Mouse (Mus musculus): ENCODE measurements at regions not wholly inside any gene's neighbourhood (a gene's known extent, or its start where the extent isn't known, plus 50 kb on each side); places are given as distances from the start of the nearest gene placed in this dataset.

DNA sequence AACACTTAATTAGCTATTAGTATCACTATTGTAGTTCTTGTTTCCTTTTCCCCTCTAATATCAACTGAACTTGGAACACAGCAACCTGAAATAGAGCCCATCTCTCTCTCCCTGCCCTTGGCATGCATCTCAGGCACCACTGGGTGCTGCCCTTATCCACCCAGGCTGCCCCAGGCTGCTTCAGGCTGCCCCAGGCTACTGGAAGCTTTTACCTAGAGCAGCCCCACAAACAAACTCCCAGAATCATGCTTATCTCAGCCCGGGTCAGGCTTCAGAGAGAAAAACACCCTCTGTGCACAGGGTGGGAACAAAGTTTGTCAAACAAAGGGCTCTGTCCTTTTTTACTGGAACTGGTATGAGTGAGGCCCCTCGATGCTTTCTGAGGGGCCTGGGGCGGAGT is 61.0 kb upstream of the Lmo2 start:
- H3K27me3 ChIP-seq (ENCODE audit: insufficient read depth, poor library complexity, severe bottlenecking): peaks cover 4% of the 10 kb centered on the region; the same call in 1 of the 2 replicates
- H3K4me1 ChIP-seq: peaks cover 64% of the 10 kb centered on the region
- WGBS: 11% methylated on average over 3 of the region's 3 CpGs
- H3K4me3 ChIP-seq: no peak overlapping the region
- no peaks in the 10 kb centered on the region for H3K36me3 ChIP-seq
- peak overlapping the region; percentile 85 for H3K27ac ChIP-seq
- H3K9me3 ChIP-seq: no peaks in the 10 kb centered on the region
- DNase-seq (ENCODE audit: low spot score): peak; percentile 88

DNA sequence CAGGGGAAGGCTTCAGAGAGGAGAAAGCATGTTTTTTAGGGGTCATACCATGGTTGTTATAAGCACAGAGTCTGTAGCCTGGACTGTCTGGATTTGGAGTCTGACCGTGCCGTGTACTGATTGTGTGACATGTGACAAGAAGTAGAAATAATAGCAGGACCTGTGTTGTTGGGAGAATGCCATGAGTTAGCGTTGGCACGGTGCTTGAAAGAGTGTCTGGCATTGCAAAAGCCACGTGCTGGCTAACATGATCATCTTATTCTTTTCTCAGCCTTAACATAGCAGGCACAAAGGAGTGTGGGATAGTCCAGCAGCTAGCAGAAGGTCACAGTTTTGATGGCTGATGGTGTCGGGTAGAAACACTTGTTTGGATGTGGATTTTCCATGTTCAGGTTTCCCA is 58.1 kb upstream of the Lmo2 start:
- Histone ChIP-seq H3K36me3 (no peaks in the 10 kb centered on the region), H3K4me3 (no peak overlapping the region), H3K27ac (no peak overlapping the region; the same call in 1 of the 2 replicates), H3K9me3 (no peaks in the 10 kb centered on the region), H3K27me3 (ENCODE audit: insufficient read depth, poor library complexity, severe bottlenecking) (peaks cover 13% of the 10 kb centered on the region), H3K4me1 (peaks cover 65% of the 10 kb centered on the region)
- DNase-seq (ENCODE audit: low spot score): no peak
- 86% methylated on average over 6 of the region's 6 CpGs for WGBS

DNA sequence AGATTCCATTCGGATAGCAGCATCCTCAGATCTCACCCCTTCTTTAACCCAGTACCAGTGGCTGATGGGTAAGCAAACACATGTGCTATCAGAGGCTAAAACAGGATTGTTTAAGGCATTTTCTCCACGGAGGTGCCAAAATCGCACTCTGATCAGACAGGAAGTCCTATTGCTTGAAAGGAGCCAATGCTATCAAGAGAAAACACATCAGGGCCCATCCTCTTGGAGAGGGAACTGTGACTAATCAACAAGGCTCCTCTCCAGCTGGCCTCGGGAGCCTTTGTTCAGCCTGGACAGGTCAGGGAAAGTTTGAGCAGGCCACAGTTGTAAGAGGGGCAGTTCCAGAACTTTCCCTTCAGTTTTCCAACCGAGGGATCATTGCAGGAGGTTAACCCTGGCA is 57.4 kb upstream of the Lmo2 start:
- WGBS: 51% methylated on average over 5 of the region's 5 CpGs
- Histone ChIP-seq H3K27ac (peak overlapping the region; percentile 65; the same call in 1 of the 2 replicates), H3K4me3 (no peak overlapping the region), H3K9me3 (no peaks in the 10 kb centered on the region), H3K4me1 (peaks cover 59% of the 10 kb centered on the region), H3K27me3 (ENCODE audit: insufficient read depth, poor library complexity, severe bottlenecking) (peaks cover 13% of the 10 kb centered on the region), H3K36me3 (no peaks in the 10 kb centered on the region)
- no peak for DNase-seq (ENCODE audit: low spot score)

DNA sequence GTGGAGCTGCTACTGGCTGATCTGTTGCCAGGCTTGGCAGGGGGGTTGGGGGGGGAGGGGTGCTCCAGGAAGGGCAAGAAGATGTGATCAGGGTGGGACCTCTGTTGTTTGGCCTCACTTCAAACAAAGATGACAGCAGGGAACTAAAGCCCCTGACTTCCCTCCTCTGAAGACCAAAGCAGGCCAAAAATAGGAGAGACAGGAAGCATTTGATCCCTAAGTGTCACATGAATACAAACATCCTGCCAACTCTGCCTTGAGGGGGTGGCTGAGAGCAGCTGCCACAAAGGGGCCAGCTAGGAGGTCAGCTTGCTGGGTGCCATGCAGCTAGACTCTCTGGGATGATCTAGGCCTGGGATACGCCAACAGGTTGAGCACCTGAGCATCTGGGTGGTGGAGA is 56.3 kb upstream of the Lmo2 start:
- Histone ChIP-seq H3K4me3 (no peak overlapping the region), H3K36me3 (no peaks in the 10 kb centered on the region), H3K4me1 (peaks cover 56% of the 10 kb centered on the region), H3K27me3 (ENCODE audit: insufficient read depth, poor library complexity, severe bottlenecking) (peaks cover 13% of the 10 kb centered on the region), H3K9me3 (no peaks in the 10 kb centered on the region), H3K27ac (peak overlapping the region; percentile 65)
- no peak for DNase-seq (ENCODE audit: low spot score)
- 60% methylated on average over 1 of the region's 1 CpGs for WGBS

DNA sequence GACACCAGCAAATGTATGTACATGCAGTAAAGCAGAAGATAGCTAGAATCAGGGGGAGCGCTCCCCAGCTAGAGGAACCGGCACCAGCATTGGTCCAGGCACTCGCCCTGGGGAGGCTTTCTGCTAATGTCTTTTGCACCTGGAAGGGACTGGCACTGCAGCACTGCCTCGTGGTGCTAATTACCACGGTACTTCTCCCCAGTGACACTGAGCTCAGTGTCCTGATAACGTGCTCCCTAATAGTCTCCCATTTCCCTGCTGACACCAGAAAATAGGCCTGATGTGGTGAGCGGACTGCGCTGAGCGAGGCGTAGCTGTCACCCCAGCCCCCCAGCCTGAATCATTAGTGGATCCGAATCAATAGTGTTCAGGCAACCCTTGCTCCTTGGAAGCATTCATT is 55.0 kb upstream of the Lmo2 start:
- H3K27ac ChIP-seq: peak overlapping the region; percentile 65
- no peak for DNase-seq (ENCODE audit: low spot score)
- peaks cover 49% of the 10 kb centered on the region for H3K4me1 ChIP-seq
- WGBS: 63% methylated on average over 11 of the region's 11 CpGs
- H3K9me3 ChIP-seq: no peaks in the 10 kb centered on the region
- no peaks in the 10 kb centered on the region for H3K36me3 ChIP-seq
- peaks cover 13% of the 10 kb centered on the region for H3K27me3 ChIP-seq (ENCODE audit: insufficient read depth, poor library complexity, severe bottlenecking)
- H3K4me3 ChIP-seq: no peak overlapping the region

DNA sequence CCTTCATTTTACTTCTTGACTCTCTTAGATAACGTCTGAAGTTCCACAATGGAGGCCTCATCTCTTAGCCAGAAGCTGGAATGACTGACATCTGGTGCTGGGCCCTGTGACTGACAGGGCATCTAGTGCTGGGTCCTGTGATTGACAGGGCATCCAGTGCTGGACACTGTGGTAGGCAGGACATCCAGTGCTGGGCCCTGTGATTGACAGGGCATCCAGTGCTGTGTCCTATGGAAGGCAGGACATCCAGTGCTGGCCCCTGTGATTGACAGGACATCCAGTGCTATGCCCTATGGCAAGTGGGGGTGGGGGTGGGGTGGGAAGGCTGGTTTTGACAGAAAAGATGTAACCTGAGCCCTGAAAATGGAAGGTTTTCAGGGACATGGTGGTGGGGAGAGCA is 52.1 kb upstream of the Lmo2 start:
- Histone ChIP-seq H3K9me3 (no peaks in the 10 kb centered on the region), H3K27me3 (ENCODE audit: insufficient read depth, poor library complexity, severe bottlenecking) (peaks cover 13% of the 10 kb centered on the region), H3K4me1 (peaks cover 40% of the 10 kb centered on the region), H3K36me3 (no peaks in the 10 kb centered on the region), H3K4me3 (no peak overlapping the region), H3K27ac (0 out of 2 replicates have a peak overlapping the region, but pooled peaks have one; percentile 4)
- peak; percentile 35 for DNase-seq (ENCODE audit: low spot score)
- 55% methylated on average over 1 of the region's 1 CpGs for WGBS

DNA sequence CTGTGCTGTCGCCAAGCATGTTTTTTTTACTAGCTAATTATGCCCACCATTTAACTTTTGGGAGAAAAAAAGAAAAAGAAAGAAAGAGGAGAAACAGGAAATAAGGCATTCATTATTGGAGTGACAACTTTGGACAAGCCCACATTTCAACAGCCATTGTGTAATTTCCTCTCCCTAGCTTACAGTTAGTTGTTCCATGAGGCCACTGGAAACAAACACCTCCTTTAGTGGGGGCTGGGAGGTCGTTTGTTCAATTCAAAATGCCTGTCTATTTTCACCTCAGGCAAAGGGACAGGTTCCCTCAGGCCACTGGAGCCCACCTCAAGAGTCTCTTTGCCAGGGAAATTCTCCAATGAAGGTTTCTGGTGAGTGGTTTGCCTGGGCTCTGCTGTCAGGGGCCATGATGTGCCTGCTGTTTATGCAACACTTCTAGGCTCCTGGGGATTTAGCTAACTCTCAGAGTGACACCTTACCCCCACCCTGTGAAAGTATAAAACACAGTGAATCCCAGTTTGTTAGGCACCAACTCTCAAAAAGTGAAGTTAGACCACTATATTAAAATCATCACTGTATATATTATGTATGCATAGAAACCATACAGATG is 51.1 kb upstream of the Lmo2 start:
- Histone ChIP-seq H3K4me1 (peaks cover 30% of the 10 kb centered on the region), H3K27ac (peak overlapping the region; percentile 43), H3K4me3 (no peak overlapping the region), H3K27me3 (ENCODE audit: insufficient read depth, poor library complexity, severe bottlenecking) (peaks cover 13% of the 10 kb centered on the region), H3K9me3 (no peaks in the 10 kb centered on the region), H3K36me3 (no peaks in the 10 kb centered on the region)
- DNase-seq (ENCODE audit: low spot score): peak; percentile 75
- WGBS: 30% methylated on average over 2 of the region's 2 CpGs
